Mouse (Mus musculus) CH12.LX (cell line): ENCODE measurements at regions not wholly inside any gene's neighbourhood (a gene's known extent, or its start where the extent isn't known, plus 50 kb on each side); places are given as distances from the start of the nearest gene placed in this dataset.

Experiments
- DNase-seq: peaks from one replicate; pipeline ENCODE4 v3.0.0-alpha.2; 2013; ENCODE audit errors: extremely low read depth
- H3K27ac ChIP-seq: 2 replicates; pipeline ENCODE4 v1.5.1; 2012; ENCODE audit warnings: low read depth, mild to moderate bottlenecking, control low read depth, moderate library complexity; ENCODE audit not compliant: insufficient read depth
- H3K27me3 ChIP-seq: replicated peaks from 2 replicates; pipeline ENCODE3; 2012; ENCODE audit warnings: inconsistent platforms
- H3K36me3 ChIP-seq, 2 experiments: replicated peaks in 1 of 2; 2 replicates each; pipeline versions ENCODE3 to v1.6.1; 2012; ENCODE audit warnings: inconsistent platforms in 1 of 2, low read length in 1 of 2, mild to moderate bottlenecking in 1 of 2, mixed read lengths in 1 of 2, moderate library complexity in 1 of 2; ENCODE audit not compliant: control insufficient read depth in 1 of 2, insufficient read depth in 1 of 2
- H3K4me1 ChIP-seq, 2 experiments: 2 replicates each; pipeline ENCODE4 v1.6.1; 2012; ENCODE audit warnings: inconsistent platforms in 1 of 2, moderate library complexity in 1 of 2; ENCODE audit not compliant: insufficient read depth in 2 of 2, control insufficient read depth in 1 of 2
- H3K4me2 ChIP-seq: 2 replicates; pipeline ENCODE4 v1.6.1; 2012; ENCODE audit warnings: low read depth, mild to moderate bottlenecking, control low read depth; ENCODE audit not compliant: poor library complexity, insufficient read depth, severe bottlenecking
- H3K4me3 ChIP-seq, 3 experiments: fragments of 150-350 bp in 1 of 3; sonication (generic) in 1 of 3; replicated peaks in 1 of 3; 2 replicates each; pipeline versions ENCODE3 to v1.5.1; 2011 to 2012; ENCODE audit warnings: low read depth in 2 of 3, low read length in 2 of 3, mild to moderate bottlenecking in 2 of 3, moderate library complexity in 2 of 3, control low read depth in 1 of 3, improper control_type of control experiment in 1 of 3, inconsistent platforms in 1 of 3, mixed read lengths in 1 of 3; ENCODE audit not compliant: poor library complexity in 1 of 3
- H3K79me2 ChIP-seq: replicated peaks from 2 replicates; pipeline ENCODE4 v1.6.1; 2012; ENCODE audit warnings: mild to moderate bottlenecking, moderate library complexity; ENCODE audit not compliant: control insufficient read depth, poor library complexity, insufficient read depth, severe bottlenecking; ENCODE audit errors: extremely low read depth
- H3K9ac ChIP-seq: 2 replicates; pipeline ENCODE4 v1.6.1; 2012; ENCODE audit warnings: low read depth, mild to moderate bottlenecking, control low read depth, moderate library complexity; ENCODE audit not compliant: insufficient read depth
- H3K9me3 ChIP-seq: replicated peaks from 2 replicates; pipeline ENCODE3; 2012; ENCODE audit warnings: low read length, inconsistent platforms, mixed read lengths
- BHLHE40 ChIP-seq: IDR thresholded peaks from 2 replicates; pipeline ENCODE4 v1.6.1; 2011; ENCODE audit warnings: mild to moderate bottlenecking, low read depth, low read length, improper control_type of control experiment
- CHD1 ChIP-seq: IDR thresholded peaks from 2 replicates; pipeline ENCODE4 v1.6.1; 2012; ENCODE audit warnings: low read depth, low read length, improper control_type of control experiment, inconsistent platforms
- CHD2 ChIP-seq: IDR thresholded peaks from 2 replicates; pipeline ENCODE4 v1.6.1; 2011; ENCODE audit warnings: low read length, improper control_type of control experiment
- ELF1 ChIP-seq: IDR thresholded peaks from 2 replicates; pipeline ENCODE4 v1.6.1; 2014; ENCODE audit warnings: low read depth, mild to moderate bottlenecking, inconsistent platforms, low read length, improper control_type of control experiment
- EP300 ChIP-seq: IDR thresholded peaks from 2 replicates; pipeline ENCODE4 v1.6.1; 2011; ENCODE audit warnings: low read length, improper control_type of control experiment
- ETS1 ChIP-seq: conservative IDR thresholded peaks from 2 replicates; pipeline ENCODE4 v1.6.1; 2012; ENCODE audit warnings: low read depth, mild to moderate bottlenecking, inconsistent platforms, low read length, improper control_type of control experiment, moderate library complexity
- HCFC1 ChIP-seq: IDR thresholded peaks from 2 replicates; pipeline ENCODE4 v1.6.1; 2012; ENCODE audit warnings: low read depth, mild to moderate bottlenecking, inconsistent platforms, low read length, improper control_type of control experiment
- MAFK ChIP-seq: IDR thresholded peaks from 2 replicates; pipeline ENCODE4 v1.6.1; 2011; ENCODE audit warnings: low read length, improper control_type of control experiment; ENCODE audit not compliant: insufficient replicate concordance
- MAZ ChIP-seq: IDR thresholded peaks from 2 replicates; pipeline ENCODE4 v1.6.1; 2012; ENCODE audit warnings: low read depth, mild to moderate bottlenecking, inconsistent platforms, low read length, improper control_type of control experiment, moderate library complexity
- MEF2A ChIP-seq: IDR thresholded peaks from 2 replicates; pipeline ENCODE4 v1.6.1; 2014; ENCODE audit warnings: low read depth, mild to moderate bottlenecking, inconsistent platforms, low read length, improper control_type of control experiment, borderline replicate concordance
- MXI1 ChIP-seq: IDR thresholded peaks from 2 replicates; pipeline ENCODE4 v1.6.1; 2011; ENCODE audit warnings: mild to moderate bottlenecking, low read depth, low read length, improper control_type of control experiment
- MYC ChIP-seq: IDR thresholded peaks from 2 replicates; pipeline ENCODE4 v1.6.1; 2011; ENCODE audit warnings: low read depth, mild to moderate bottlenecking, improper control_type of control experiment, low read length
- NELFE ChIP-seq: IDR thresholded peaks from 2 replicates; pipeline ENCODE4 v1.6.1; 2011; ENCODE audit warnings: low read depth, low read length, improper control_type of control experiment
- NRF1 ChIP-seq: IDR thresholded peaks from 2 replicates; pipeline ENCODE4 v1.6.1; 2014; ENCODE audit warnings: low read depth, mild to moderate bottlenecking, inconsistent platforms, low read length, improper control_type of control experiment, moderate library complexity
- PAX5 ChIP-seq: IDR thresholded peaks from 2 replicates; pipeline ENCODE4 v1.6.1; 2012; ENCODE audit warnings: low read length, inconsistent platforms, mixed read lengths
- POLR2A ChIP-seq: IDR thresholded peaks from 2 replicates; pipeline ENCODE4 v1.6.1; 2011; ENCODE audit warnings: low read depth, mild to moderate bottlenecking, improper control_type of control experiment, low read length
- RAD21 ChIP-seq: IDR thresholded peaks from 2 replicates; pipeline ENCODE4 v1.6.1; 2011; ENCODE audit warnings: low read depth, mild to moderate bottlenecking, low read length, improper control_type of control experiment, moderate library complexity
- RCOR1 ChIP-seq: conservative IDR thresholded peaks from 2 replicates; pipeline ENCODE4 v1.6.1; 2012; ENCODE audit warnings: low read depth, mild to moderate bottlenecking, inconsistent platforms, low read length, improper control_type of control experiment
- SMC3 ChIP-seq: IDR thresholded peaks from 2 replicates; pipeline ENCODE4 v1.6.1; 2011; ENCODE audit warnings: low read depth, low read length, improper control_type of control experiment
- TCF12 ChIP-seq: IDR thresholded peaks from 2 replicates; pipeline ENCODE4 v1.6.1; 2014; ENCODE audit warnings: low read depth, mild to moderate bottlenecking, inconsistent platforms, low read length, improper control_type of control experiment
- UBTF ChIP-seq: IDR thresholded peaks from 2 replicates; pipeline ENCODE4 v1.6.1; 2012; ENCODE audit warnings: low read depth, mild to moderate bottlenecking, inconsistent platforms, low read length, improper control_type of control experiment, moderate library complexity
- ZKSCAN1 ChIP-seq: IDR thresholded peaks from 2 replicates; pipeline ENCODE4 v1.6.1; 2012; ENCODE audit warnings: low read depth, inconsistent platforms, low read length, improper control_type of control experiment, borderline replicate concordance
- ZMIZ1 ChIP-seq: IDR thresholded peaks from 2 replicates; pipeline ENCODE4 v1.6.1; 2012; ENCODE audit warnings: low read depth, mild to moderate bottlenecking, inconsistent platforms, low read length, improper control_type of control experiment
- dilution Hi-C: fragments of 300-500 bp; cut with MboI; formaldehyde crosslinking; loops from 2 replicates; pipeline ENCODE4 v1.14.3; 2020; ENCODE audit warnings: low sequenced_read_pairs; ENCODE audit not compliant: extremely low pct_unique_long_range_greater_than_20kb, extremely low pct_ligation_motif_present
- in situ Hi-C: fragments of 300-500 bp; cut with MboI; formaldehyde crosslinking; loops from 3 replicates; pipeline ENCODE4 v1.14.3; 2019; ENCODE audit warnings: low sequenced_read_pairs, low pct_ligation_motif_present, low pct_unique_long_range_greater_than_20kb, mixed read lengths

DNA sequence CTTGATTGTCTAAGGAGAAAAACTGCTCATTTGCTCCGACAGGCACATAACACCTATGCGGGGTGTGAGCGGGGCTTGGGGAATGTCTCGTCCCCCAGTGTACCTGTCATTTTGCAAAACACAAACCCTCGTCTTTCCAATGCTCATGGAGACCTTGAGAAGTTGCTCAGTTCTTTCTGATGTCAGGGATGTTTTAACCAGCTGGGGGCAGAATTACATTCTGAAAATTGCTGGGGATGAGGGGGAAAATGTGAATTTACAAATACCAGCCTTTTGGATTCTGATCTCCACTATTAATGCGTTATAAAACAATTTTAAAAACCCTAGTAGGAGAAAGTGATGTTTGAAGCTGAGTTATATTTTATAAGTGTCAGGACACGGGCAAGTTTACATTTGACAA, 263.6 kb downstream of the Vrk1 start:
- Histone ChIP-seq H3K9me3 (peaks cover 80% of the 10 kb centered on the region), H3K27ac (no peak overlapping the region)
- dilution Hi-C loops = no loop called here

DNA sequence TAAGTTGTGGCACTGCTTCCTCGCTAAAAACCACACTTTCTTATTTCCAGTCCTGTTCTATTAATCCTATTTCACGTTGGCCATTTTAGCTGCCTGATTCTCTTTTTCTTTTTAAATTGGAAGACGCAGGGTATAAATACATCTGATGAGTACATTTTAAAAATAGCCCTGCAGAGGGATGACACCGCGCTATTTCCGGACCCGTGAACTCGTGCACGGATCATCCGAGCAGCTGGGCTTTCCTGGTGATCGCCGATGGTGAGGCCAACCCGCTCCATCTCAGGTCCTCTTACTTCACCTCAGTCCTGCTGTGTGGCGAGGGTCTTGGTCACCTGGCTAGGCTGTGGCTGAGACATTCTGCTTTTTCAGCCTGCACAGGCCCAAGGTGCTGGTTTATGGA, 267.9 kb downstream of the Vrk1 start:
- Histone ChIP-seq H3K36me3 (no peaks in the 10 kb centered on the region), H3K4me3 (no peak overlapping the region), H3K79me2 (no peaks in the 10 kb centered on the region; the same call in 1 of the 2 replicates), H3K27me3 (no peaks in the 10 kb centered on the region), H3K4me2 (no peak overlapping the region), H3K9ac (no peak overlapping the region), H3K9me3 (peaks cover 86% of the 10 kb centered on the region), H3K27ac (no peak overlapping the region), H3K4me1 (no peaks in the 10 kb centered on the region)
- TF ChIP-seq ETS1 (no peak), UBTF (no peak), MYC (no peak), RCOR1 (no peak), TCF12 (no peak), HCFC1 (no peak), NRF1 (no peak), CHD1 (no peak), ZKSCAN1 (no peak), BHLHE40 (no peak)
- in situ Hi-C loops (no loop called here), dilution Hi-C loops (no loop called here)
- DNase-seq = no peak

More for the DNA sequence above, 263.6 kb downstream of the Vrk1 start:
- TF ChIP-seq RAD21 = no peak
- no peak for TF ChIP-seq POLR2A
- TF ChIP-seq PAX5 = no peak
- no peak for TF ChIP-seq ETS1
- no peak for TF ChIP-seq SMC3
- TF ChIP-seq MAFK = no peak
- no peak for TF ChIP-seq CHD1
- TF ChIP-seq MAZ = no peak
- no peak for TF ChIP-seq MEF2A
- TF ChIP-seq RCOR1 = no peak
- TF ChIP-seq NELFE = no peak
- TF ChIP-seq MXI1 = no peak
- TF ChIP-seq ELF1 = no peak
- no peak for TF ChIP-seq CHD2
- TF ChIP-seq ZMIZ1 = no peak
- no peak for TF ChIP-seq EP300
- no peaks in the 10 kb centered on the region for H3K27me3 ChIP-seq
- H3K4me3 ChIP-seq = no peak overlapping the region
- H3K9ac ChIP-seq = no peak overlapping the region
- in situ Hi-C loops = no loop called here
- H3K4me2 ChIP-seq = no peak overlapping the region
- H3K79me2 ChIP-seq = no peaks in the 10 kb centered on the region
- no peaks in the 10 kb centered on the region for H3K4me1 ChIP-seq
- DNase-seq = no peak
- H3K36me3 ChIP-seq = no peaks in the 10 kb centered on the region
